Mouse (Mus musculus) layer of hippocampus, adult 9-11 months (tissue): ENCODE results near the gene Clec2h.
"Not testable (repeated sequence)": the region's sequence is repeated elsewhere in the genome, so short reads cannot be mapped to it uniquely, and the experiment has no call there.

Experiments
- DNase-seq: peaks from one replicate; pipeline ENCODE4 v3.0.0; 2022

The Clec2h gene

GRCm38 (mm10) chr6:128662206-128662605, at the start of gene Clec2h:
Gene Clec2h, plus strand, starts transcription at chr6:128662385.
- DNase-seq, result no peak

DNA sequence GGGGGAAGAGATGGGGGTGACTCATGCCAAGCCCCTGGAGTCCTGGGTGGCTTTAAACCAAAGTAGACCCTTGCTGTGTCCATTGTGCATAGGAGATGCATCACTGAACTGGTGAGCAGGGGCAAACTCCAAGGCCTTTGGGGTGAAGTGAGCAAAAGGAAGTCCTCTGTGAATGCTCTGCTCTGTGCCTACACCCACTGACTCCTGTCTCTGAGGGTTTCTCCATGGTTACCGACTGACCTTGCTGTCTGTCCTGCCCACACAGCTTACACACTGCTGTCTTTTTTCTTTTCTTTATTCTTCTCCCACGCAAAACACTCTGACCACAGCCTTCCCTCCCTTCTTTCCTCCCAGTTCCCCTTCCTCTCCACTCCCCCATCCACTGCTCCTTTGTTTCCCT, 39.5 kb upstream of the Clec2h start:
- DNase-seq, result no peak

DNA sequence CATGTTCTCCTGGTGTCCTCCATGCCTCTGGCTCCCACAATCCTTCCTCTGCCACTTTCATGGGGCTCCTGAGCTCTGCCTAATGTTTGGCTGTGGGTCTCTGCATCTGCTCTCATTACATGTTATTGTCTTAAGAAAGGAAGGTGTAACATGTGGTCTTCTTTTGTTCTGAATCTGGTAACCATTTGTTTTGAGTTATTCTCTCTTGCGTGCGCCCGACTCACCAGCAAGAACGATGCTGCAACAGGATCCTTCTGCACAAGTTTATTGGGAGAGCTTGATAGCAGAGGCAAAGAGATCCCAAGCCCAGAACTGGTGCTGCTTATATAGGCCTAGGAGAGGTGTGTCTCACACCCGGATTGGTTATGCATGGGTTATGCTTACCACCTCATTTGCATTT, 38.8 kb upstream of the Clec2h start, which contains the start of gene Klrb1a:
Klrb1a (minus strand) TSS at position 101 of the 400 bp plus-strand sequence.
- not testable (repeated sequence) for DNase-seq

GRCm38 (mm10) chr6:128624425-128624824, 37.8 kb upstream of the Clec2h start:
- DNase-seq, result no peak

DNA sequence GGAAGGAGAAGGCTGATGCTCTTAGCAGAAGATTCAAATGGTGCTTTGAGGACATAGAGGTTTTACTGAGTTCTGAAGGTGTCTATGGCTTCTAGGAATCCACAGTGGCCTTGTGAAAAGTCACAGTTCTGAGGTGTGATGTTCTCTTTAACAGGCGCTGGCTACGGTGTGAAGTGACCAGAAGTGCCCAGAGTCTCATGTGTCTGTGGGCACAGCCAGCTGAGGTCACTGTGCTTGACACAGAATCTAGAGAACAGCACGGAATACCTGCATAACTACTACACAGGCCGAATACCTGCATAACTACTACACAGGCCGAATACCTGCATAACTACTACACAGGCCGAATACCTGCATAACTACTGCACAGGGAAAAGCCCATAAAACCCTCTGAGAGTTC, 36.9 kb upstream of the Clec2h start:
- not testable (repeated sequence) for DNase-seq

DNA sequence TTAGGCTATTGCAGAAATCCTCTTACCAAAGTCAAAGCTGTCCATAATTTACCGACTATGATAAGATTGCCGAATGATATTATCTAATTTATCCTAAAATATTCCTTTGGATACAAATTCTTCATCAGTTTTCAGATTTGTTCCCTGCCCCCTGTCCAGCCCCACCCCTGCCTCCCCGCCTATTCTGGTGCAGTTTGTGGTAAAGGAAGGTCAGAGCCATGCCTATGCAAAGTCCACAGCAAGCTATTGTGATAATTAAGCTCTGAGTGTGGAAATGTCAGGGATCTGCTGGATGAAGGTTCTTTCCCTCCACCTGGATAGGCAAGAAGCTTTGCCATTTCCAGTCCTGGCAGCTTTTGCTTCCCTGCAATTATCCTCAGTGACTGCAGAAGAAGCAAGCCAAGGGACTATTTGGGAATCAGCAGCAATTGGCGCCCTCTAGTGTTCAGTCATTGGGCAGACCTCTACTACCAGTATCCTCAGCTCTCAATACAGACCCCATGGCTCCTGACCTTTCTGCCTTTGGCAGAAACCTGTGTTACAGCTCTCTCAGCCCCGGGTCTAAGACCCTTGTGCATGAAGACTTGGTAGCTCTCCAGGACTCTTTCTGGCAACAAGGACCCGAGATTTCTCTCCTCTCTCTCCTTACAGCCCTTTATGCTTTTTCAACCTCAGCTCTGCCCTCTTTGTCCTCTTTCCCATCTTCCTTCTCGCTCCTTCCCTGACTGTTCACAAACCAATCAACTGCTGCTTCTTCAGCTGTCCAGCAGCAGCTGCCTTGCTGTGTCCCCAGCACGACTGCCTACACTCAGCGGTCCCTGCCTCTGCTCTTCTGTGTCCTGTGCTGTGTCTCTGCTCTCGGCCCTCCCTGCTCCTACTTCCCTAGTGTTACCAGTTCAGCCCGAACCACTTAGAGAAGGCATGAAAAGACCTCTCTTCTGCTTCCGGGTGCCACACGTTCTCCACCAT, 32.1 kb upstream of the Clec2h start:
- peak; percentile 59 for DNase-seq

DNA sequence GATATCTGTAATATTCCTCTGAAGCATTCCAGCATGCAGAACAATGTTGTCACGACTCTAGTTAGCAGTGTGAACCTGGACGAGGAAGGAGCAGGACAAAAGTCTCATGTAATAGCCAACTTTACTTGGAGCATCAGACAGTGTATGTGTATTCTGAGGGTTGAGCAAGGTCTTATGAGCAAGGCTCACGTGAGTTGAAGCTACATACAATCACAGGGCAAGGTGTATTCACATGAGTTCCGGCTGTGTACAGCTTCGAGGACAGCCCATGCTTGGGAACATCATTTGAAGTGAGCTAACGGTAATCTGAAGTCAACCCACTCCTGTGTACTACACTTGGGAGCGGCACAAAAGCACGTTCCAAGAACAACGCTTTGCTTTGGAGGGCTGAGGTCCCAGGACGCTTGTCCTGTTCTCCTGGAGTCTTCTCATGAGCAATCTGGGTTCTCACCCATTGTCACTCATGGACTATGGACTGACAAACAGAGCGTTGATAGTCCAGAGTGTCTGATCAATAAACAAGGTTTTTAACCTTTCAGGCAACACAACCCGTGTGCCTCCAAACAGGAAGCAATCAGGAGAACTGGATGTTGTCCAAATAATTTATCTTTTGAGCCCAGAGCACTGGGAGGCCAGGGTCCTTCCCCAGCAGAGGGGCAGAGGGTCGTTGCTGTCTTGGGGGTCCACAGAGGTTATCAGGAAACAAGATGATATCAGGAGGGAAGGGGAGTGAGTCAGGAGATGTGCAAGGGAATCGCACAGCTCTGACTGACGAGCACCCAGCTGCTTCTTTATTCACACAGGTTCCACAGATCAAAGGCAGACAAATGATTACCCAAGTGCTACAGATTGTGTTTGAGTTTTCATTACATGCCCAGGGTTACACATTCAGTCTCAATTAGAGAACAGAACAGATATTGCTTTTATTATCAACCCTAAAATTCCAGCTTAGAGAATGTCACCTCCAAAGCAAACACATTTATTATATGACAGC, 31.0 kb upstream of the Clec2h start:
- not testable (repeated sequence) for DNase-seq

DNA sequence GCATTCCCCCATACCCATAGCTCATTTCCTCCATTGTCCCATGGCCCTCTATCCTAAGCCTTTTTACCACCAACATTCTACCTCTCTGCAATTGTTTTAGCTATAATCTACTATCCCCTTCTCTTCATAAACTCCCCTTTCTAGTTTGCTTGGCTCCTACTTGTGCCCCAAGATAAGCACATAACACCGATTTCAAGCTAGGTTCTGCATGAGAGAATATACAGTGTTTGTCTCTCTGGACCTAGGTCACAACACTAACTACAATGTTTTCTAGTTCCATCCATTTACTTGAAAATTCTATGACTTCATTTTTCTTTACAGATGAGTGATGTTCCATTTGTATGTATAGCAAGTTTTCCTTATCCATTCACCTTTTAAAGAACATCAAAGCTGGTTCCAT, 21.5 kb upstream of the Clec2h start:
- DNase-seq, result no peak

- DNase-seq, result no peak
Measured at GRCm38 (mm10) chr6:128641116-128641716, 21.0 kb upstream of the Clec2h start.

- DNase-seq, result no peak
Measured at GRCm38 (mm10) chr6:128643999-128644398, 18.2 kb upstream of the Clec2h start.

GRCm38 (mm10) chr6:128644694-128645093, 17.5 kb upstream of the Clec2h start:
- not testable (repeated sequence) for DNase-seq

GRCm38 (mm10) chr6:128645708-128646107, 16.5 kb upstream of the Clec2h start:
- not testable (repeated sequence) for DNase-seq

DNA sequence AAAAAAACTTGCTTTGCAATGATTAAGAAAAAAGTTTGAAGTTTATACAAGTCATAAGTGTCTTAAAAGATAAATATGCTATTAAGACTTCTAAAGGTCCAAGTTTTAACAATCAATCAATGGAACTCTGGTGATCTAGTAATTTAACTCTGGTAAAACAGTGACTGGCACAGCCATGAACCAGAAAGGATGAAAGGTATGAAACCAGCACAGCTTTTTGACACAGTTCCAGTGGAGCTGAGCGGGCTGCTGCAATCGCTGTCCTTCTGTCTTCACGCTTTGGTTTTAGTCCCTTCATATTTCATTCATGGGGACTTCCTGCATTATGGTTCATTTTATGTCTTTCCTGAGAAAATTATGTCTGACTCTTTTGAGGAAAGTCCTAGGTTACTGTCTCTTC, 12.5 kb upstream of the Clec2h start:
- DNase-seq, result no peak

DNA sequence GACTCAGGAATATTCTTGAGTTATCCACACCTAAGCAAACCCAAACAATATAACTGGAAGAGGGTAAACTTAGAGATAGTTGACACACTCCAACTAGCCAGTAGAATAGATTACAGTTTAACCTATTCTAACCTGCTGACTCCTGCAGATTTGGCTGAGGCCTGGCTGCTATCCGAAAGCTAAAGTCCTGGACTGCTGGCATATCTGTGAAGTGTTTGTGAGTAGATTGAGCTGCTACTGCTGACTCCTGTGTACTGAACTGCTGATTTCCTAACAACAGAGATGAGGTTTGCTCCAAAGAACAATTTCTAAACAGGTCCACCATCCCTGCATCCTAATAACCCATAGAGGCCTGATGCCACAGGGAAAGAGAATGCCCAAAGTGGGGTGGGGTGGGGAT, 12.0 kb upstream of the Clec2h start:
- no peak for DNase-seq

GRCm38 (mm10) chr6:128650827-128651226, 11.4 kb upstream of the Clec2h start:
- not testable (repeated sequence) for DNase-seq

- no peak for DNase-seq
Measured at GRCm38 (mm10) chr6:128652938-128653337, 9.2 kb upstream of the Clec2h start.

DNA sequence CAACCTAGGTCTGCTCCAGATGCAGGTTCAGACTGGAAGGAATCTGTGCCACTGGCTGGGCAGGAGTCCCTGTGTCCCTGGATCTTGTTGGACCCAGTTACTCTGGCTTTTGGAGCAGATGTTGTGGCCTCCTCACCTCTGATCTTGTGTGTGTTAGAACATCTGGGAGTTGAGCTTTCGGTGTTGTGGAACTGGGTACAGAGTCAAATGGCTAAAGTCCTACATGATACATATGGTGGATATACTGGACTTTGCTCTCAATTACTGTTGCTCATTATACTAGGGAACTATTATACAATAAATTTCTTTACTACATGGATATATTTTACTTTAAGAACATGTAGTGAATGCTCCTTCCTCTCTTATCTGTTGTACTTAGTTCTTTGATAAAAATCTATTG, 936 bp upstream of the Clec2h start:
- DNase-seq, result no peak

- DNase-seq, result no peak
Measured at GRCm38 (mm10) chr6:128669936-128670335, 7.8 kb downstream of the Clec2h start.

- no peak for DNase-seq
Measured at GRCm38 (mm10) chr6:128679574-128679973, 17.4 kb downstream of the Clec2h start.

DNA sequence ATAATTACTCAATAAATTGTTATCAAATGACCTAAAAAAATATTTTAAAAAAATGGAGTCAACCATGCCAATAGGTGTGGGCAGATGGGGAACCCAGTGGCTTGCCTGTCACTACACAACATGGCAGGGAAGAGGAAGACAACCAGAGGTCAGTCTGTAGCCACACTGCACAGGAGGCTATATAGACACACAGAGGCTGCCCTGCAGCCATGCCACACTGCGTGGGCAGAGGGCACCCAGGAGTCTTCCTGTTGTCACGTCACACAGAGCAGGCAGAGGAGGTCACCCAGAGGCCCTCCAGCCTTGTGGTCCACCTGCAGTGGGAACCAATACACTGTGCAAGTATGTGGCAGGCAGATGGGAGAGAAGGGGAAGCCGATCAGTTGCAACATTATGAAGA, 39.5 kb downstream of the Clec2h start:
- DNase-seq, result no peak

- DNase-seq, result no peak
Measured at GRCm38 (mm10) chr6:128722959-128723358, 60.8 kb downstream of the Clec2h start, which contains the start of gene Klrb1. Gene Klrb1, minus strand, starts transcription at chr6:128723059.
